Mouse (Mus musculus): ENCODE results near the gene Slc22a21.

Gene Slc22a21

DNA sequence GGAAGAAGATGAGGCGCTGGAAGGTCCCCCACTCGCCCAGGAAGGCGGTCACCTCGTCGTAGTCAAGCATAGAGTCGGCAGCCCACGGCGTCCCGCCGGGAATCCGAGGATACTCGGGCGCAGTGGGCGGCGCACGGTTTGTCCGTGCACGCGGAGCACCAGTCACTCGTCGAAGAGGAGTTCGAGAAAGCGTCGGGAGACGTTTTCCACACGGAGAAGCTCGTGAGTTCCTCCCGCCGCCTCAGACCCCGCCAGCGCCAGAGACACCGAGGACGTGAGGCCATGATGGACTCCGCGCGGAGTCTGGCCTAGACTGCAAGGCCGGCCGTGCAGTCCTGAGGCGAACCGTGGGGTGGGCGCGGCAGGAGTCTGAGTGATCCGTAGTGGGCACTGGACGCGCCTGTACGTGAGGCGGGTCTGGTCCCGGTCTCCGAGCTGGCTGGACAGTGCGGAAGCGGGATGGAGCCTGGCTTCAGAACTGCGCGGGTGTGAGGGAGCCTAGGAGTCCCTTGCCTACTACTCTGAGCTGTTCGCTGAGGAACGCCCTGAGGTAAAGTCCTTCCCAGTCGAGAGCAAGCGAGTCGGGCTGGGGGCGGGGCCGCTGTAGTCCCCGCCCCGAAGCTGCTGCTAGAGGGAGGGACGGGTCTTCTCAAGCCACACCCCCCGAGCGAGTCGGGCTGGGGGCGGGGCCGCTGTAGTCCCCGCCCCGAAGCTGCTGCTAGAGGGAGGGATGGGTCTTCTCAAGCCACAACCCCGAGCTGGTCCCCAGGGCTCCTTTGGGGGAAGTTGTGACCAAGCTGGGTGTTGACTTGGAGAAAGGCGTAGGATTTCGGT lies at the start of gene Slc22a21:
TSS of gene Slc22a21 (minus strand) at position 545 of the 834 bp plus-strand sequence.
- in situ Hi-C loops (cut with MseI, MboI), result no loop called here

DNA sequence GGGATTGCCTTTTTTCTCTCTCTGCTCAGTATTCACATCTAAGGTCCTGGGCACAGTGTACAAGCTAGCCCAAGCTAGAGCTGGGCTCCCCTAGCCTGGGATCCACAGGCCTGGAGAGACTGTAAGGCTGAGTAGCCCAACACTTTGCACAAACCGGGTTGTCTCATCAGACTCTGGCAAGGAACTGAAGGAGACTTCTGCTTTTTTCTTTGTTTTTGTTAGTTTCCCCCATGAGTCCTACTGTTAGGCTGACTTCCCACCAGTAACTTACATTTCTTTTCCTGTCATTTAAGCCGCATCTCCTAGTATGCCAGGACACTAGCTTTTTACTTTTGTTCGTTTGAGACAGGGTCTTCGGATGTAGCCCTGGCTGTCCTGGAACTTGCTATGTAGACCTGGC lies 48.9 kb upstream of the Slc22a21 start:
- in situ Hi-C loops (cut with MseI, MboI), result no loop called here

DNA sequence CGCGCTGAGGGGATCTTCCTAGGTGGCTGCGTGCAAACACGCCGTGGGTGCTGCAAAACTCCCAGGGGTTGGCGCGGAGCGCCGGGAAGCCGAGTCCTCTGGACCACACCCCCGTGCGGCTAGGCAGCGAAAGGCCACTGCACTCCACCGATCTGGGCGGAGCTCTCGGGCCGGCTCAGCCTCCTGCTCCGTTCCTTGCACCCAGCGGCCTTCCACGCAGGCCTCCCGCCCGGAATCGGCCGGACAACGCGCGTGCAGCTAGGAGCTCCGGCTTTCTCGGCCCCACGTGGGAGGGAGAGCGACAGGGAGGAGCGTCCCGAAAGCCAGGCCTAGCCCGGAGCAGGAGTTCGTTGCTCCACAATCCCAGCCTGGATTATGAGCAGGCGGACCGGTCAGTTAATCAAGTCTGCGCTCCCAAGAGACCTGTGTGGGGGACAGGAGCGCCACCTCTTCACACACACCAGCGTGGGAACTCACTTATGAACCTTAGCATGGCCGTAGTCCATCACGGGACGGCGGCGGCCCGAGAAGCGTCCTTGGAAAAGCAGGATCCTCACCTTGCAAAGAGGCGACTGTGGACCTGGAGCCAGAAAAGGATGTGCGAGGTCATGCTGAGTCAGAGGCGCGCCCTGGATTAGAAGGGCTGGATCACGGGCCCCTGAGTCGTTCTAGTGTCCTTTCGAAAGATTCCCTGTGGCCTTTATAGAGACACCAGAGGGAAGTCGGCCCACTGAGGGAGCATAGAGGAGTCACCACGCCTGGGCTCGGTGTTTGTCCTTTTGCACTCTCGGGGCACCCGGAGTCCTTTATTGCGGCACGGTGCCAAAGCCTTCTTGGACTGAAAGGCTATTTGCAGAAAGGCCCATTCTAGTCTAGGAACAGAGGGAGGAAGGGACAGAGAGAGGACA lies 48.2 kb upstream of the Slc22a21 start, which contains the start of gene Slc22a4:
TSS of gene Slc22a4 (minus strand) at position 47 of the 908 bp plus-strand sequence.
- in situ Hi-C loops (cut with MseI, MboI), result no loop called here

DNA sequence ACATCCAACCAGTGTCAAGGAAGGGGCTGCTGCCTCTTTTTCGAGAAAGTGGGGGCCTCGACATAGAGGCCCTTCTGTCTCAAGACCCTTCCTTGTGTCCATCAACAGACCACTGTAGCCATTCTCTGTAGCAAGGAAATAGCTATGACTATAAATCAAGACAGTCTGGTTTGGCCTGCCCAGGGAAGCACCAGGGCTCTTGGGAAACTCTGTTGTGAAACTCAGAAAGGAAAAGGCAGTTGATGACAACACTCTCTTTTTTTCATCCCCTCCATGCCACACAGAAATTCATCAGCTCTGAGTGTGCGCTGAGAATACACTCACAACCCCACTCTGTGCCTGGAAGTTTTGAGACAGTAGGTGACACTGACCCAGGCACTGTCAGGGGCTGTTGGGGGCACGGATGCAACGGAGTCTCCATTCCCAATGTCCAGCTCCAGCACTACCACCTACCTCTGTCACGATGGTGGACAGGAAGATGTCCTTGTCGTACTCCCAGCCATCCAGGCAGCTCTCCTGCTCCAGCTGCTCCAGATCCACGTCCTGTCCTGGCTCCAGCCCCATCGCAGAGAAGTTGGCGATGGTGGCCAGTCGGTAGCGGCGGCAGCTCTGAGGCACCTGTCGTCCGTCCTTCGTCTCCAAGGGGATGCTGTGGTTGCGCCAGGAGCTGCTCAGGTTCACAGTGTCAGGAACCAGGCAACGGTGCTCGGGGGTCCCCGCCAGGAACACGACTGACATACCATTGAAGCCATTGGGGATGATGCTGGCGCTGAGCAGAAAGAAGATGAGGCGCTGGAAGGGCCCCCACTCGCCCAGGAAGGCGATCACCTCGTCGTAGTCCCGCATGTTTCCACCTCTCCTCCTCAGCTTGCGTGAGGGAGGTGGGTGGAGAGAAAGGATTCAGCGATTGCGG lies 47.3 kb upstream of the Slc22a21 start:
- in situ Hi-C loops (cut with MseI, MboI), result no loop called here

DNA sequence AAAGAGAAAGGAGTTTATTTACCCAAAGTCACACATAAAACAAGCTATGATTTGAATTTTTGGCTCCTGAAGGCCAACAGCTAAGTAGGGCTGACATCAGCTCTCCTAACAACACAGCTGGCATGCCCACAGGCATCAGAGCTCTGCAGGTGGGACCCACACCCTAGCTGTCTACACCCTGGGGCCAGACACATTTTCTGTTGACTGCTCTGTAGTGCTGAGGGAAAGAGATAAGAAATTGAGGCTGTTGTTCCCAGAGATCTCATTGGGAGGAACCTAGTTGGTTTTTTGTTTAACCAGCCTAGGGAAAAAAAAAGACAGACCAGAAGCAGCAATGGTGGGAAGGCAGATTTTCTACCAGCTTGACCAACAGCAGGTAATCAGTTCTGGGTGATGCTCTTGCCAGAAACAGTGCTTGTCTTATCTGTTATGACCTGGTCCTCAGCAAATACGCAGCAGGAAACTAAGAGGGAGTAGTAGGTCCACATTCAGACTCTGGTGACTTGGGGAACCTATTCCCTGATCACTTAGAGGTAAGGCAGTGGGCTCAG lies 46.4 kb upstream of the Slc22a21 start:
- in situ Hi-C loops (cut with MseI, MboI), result no loop called here

DNA sequence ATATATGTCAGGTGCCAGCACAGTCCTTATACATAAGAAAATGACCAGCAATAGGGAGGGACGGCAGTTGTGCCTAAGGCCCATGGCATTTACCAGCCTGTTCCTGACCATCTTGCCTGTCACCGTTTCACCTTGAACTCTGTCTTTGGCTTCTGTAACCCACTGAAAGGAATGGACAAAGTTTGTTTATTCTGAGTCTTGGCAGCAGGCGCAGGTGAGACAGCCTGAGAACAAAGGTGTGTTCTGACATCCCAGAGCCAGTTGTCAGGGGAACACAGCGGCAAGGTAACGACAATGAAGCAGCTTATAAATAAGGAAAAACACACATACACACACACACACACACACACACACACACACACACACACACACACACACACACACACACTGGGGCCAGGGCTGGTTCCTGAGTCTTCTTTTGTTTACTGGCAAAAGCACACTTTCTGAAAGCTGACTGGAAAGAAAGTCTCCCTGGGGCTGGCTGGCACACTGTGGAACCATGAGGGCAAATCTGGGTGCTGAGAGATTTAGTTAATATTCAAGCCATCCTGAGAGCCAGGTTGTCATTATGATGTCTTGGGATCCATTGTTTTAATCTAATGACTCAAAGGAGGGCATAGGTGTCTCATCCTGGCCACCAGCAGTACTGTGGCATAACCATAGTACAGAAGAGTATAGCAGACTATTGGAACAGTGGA lies 41.4 kb upstream of the Slc22a21 start:
- in situ Hi-C loops (cut with MseI, MboI), result no loop called here

DNA sequence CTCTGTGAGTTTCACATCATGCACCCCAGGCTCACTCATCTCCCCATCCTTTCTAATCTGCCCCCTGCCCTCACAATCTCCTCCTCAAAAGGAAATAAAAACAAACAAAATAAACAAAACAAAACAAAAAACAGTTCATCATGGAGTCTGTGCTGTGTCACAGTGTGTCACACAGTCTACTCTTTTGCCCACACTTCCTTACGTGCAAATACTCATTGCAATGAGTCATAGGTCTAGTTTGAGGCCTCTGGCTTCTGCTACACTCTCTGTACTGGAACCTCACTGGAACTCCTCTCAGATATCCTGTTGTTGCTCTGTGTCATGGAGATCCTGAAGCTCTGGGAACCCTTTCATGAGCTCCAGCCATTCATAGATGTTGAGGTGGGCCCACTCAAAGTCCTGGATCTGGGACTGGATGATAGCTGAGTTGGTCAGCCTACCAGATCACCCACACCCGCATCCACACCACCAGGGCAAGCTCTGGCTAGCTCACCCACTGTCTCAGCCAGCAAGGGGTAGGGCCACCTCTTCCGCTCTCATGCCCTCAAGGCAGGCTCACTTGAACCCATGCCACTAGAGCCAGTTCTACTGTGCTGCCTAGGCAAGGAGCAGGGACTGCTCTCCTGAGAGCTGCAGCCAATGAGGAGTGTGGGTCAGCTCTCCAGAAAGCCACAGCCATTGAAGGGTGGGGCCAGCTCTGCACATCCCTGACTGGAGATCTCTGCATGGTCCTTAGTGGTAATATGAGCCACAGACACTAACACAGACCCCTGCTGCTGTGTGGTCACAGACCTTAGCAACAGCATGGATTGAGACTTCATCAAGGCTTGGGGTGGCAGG lies 39.0 kb upstream of the Slc22a21 start:
- in situ Hi-C loops (cut with MseI, MboI), result no loop called here

DNA sequence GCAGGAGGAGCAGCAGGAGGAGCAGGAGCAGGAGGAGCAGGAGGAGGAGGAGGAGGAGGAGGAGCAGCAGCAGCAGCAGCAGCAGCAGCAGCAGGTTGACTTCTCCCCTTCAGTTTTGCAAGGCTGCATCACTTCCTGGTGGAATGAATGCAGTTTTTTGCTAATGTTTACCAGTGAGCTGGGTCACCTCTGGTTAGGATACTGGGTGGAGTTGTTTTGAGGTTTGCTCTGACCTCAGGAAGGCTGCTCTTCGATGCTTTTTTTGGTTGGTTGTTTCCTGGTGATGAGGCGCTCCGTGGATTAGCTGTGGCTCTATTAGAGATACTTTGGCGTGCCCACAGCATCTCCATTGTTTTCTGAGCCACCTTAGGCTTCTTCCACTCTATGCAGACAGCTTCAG lies 37.5 kb upstream of the Slc22a21 start:
- in situ Hi-C loops (cut with MseI, MboI), result no loop called here

DNA sequence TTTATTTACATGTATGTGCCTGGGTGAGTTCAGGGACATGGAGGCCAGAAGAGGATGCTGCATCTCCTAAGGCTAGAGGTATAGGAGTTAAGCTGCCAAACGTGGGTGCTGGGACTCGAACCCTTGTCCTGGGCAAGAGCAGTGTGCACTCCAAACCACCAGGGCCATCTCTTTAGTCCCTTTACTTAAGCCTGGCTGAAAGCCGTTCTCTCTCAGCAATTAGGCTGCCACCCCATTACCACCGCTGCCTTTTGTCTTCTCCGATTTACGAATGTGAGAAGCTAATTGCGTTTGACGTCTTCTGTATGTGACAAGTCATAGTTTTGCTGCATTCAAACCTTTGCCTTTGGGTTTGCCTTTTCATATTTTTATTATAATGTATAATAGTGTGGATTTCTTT lies 35.9 kb upstream of the Slc22a21 start:
- in situ Hi-C loops (cut with MseI, MboI), result no loop called here

DNA sequence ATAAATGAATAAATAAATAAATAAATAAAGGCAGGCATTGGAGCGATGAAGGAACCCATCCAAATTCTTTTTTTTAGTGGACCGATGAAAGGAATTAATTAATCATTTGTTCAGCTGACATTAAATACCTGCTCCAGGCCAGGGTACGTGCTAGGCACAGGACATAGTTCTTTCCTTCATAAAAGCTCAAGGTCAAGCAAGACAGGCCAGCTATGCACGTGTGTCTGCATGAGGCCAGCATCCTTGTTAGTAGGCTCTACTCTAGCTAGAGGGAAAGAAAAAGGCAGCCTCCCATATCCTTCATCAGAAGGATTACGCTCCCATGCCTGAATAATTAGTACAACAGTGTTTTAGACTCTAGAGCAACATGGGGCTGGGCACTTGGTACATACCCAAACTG lies 32.8 kb upstream of the Slc22a21 start:
- in situ Hi-C loops (cut with MseI, MboI), result no loop called here

DNA sequence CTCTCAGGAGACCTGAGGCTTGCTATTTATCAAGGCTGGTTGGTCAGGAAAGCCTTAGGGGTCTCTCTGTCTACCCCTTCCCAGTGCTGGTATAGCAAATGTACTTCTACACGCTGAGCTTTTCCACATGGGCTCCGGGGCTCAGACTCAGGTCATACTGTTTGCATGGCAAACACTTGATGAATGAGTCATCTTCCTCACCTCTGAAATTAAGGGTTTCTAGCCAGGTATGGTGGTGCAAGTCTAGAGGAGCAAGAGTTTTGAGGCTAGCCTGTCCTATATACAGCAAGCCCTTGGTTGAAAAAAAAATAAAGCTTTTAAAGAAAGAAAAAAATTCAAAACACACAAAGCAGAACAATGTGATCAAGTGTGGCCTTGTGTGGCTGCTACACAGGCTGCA lies 31.1 kb upstream of the Slc22a21 start:
- in situ Hi-C loops (cut with MseI, MboI), result no loop called here

DNA sequence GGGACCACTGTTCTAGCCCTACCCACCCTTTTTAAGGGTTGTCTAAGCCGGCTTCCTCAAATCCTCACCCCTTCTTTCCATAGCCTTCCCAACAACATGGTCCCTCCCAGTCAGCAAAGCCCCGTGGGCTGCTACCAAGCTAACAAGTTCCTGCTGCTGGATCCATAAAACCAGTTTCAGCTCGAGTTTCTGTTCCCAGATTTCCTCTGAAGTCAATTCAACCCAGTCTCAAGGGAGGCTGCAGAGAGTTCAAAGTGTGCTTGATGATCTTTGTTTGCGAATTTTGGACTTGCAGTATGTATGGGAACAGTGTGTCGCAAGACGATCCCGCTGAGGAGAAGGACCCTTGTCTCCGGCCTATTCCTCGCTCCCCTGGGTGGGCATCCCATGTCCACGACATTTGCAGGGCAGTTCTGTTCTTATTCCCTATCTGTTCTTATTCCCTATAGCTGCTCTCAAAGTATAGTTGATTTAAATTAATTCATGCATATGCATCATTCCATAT lies 28.3 kb upstream of the Slc22a21 start:
- in situ Hi-C loops (cut with MseI, MboI), result loop anchor here in 1 of 2 experiments (5.0 kb wide), 1 partner anchor 34 kb away; no protein-coding TSS in a partner anchor

DNA sequence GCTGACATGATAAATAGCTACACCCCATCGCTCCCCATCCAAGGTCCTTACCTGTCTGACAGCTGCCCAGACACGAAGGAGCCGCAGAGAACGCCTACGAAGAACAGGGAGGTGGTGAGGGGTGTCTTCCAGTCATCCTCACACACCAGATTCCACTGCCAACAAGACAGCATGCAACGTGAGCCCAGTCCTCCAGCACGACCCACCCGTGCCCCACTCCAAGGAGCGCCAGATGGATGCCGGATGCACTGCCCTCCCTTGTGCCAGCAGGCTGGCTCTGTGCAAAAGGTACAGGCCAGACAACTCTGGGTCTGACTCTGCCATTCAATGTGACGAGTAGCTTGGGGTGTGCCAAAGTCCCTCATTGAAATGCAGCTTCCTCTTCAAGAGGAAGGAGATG lies 27.6 kb upstream of the Slc22a21 start:
- in situ Hi-C loops (cut with MseI, MboI), result loop anchor here in 1 of 2 experiments (5.0 kb wide), 1 partner anchor 35 kb away; no protein-coding TSS in a partner anchor

DNA sequence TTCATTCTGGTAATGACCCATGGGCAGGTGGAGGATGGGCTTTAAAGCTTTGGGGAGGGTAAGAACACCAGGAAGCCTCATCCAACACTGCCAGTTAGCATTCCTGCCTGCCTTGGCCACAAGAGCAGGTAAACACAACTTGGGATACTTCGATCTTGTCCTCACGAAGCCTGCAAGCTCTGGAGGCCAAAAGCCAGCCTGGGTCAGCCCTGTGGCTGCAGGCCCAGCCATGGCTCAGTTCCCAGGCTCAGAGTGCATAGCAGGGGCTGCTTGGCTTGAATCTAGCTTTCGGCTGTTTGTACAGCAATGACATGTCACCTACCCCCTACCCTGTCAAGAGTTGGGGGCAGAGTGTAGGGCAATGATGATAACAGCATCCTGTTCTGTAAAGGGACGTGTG lies 26.8 kb upstream of the Slc22a21 start:
- in situ Hi-C loops (cut with MseI, MboI), result loop anchor here in 1 of 2 experiments (5.0 kb wide), 1 partner anchor 35 kb away; no protein-coding TSS in a partner anchor

DNA sequence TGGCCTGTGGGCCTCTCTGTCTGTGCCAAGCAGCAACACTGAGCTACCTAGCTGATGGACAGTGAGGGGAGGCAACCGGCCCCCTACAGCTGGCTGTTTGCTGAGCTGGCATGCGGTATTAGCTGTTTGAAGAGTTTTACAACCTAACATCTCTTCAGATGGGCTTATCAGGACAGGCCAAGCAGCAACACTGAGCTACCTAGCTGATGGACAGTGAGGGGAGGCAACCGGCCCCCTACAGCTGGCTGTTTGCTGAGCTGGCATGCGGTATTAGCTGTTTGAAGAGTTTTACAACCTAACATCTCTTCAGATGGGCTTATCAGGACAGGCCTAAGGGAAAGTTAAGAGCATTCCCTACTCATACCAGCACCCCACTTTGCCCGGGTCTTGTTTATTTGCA lies 26.2 kb upstream of the Slc22a21 start:
- in situ Hi-C loops (cut with MseI, MboI), result loop anchor here in 1 of 2 experiments (5.0 kb wide), 1 partner anchor 36 kb away; no protein-coding TSS in a partner anchor

DNA sequence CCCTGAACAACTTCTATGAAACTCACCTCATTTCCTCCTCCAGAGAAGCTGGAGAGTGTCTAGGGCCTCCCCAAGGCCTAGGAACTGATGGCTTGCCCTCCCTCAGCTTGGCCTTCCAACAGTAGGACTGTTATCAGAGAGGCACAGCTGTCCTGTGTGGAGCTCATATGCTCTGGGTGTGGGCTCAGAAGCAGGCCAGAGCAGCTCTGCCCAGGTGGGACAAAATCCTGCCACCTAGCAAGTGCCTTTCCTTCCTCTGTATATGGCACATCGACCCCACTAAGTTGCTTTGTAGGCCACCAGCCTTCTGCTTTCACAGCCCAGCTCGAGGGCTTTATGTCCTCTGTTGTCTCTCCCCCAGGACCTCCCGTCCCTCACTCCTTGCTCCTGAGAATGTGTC lies 24.6 kb upstream of the Slc22a21 start:
- in situ Hi-C loops (cut with MseI, MboI), result loop anchor here (5.0 kb wide), 3 partner anchors 38 to 83 kb away; no protein-coding TSS in a partner anchor

DNA sequence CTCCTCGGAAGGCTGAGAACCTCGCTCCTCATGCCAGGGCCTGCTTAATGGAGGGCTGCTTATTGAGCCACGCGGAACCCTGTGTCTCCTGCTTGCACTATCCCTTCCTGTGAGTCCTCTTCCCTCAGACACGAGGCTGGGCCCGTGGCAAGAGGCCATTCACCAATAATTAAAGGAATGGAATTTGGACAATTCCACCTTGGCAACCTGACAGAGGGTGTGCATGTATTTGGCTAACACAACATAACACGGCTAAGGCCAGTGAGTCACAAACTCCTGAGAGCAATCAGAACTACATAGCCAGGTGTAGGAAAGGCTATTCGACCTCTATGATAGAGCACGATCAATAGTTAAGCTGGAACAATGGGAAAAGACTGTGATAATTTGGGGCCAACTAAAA lies 24.1 kb upstream of the Slc22a21 start:
- in situ Hi-C loops (cut with MseI, MboI), result loop anchor here (5.0 kb wide), 2 partner anchors 48 to 83 kb away; no protein-coding TSS in a partner anchor

DNA sequence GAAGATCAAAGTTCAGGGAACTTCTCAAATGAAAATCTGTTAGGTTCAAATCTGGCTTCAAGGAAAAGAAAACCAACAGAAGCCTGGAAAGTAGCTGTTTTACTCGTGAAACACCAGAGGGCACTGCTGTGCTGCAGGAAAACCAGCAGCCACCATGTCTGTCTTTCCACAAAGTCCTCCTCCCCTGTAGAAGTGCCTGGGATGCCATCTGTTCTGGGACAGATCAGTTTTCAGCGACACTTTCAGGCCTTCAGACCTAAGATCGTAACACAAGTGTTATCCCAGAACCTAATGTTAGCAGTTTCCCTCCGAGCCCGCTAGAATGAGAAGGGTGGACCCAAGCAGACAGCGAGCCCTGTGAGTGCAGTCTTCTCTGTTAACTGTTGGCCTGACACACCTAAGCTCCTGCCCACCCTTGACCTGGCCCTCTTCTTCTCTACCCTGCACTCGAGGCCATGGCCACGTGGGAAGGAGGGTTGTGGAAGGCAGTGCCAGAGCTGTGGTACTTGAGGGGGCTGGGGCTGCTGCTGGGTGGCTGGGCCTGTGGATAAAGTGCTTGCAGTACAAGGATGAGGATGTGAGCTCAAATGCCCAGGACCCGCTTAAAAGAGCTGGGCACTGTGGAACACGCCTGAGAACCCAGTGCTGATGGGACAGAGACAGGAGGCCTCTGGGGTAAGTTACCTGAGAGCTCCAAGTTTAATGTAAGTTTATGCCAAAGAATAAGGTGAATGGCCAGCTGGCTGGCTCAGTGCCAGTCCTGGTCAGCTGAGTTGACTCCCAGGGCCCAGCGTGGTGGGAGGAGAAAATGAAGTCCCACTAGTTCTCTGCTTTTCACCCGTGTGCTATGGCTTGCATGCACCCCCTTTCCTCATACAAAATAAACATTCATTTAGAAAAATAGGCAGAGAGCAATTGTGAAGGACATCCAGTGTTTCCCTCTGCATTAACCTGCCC lies 22.9 kb upstream of the Slc22a21 start:
- in situ Hi-C loops (cut with MseI, MboI), result loop anchor here (5.0 kb wide), 2 partner anchors 49 to 84 kb away; no protein-coding TSS in a partner anchor

All from mouse trophoblast stem cell (cell line).